Mouse (Mus musculus) ovary, adult 2 months (tissue): Measurements from ENCODE around the gene Gm8220. TPM values are rescaled to one million over a fixed set of nuclear protein-coding genes. Genes with fewer than 3 reads are reported as not detected.

Source experiments
- polyA plus RNA-seq: library from polyadenylated mRNA; depleted of rRNA; stranded (reverse); fragments of >200 nt; gene quantifications from 2 replicates; pipeline ENCODE4 v1.2.3, GENCODE M21; 2012; rRNA removed

The Gm8220 gene
- not detected in 2 replicates for polyA plus RNA-seq

DNA sequence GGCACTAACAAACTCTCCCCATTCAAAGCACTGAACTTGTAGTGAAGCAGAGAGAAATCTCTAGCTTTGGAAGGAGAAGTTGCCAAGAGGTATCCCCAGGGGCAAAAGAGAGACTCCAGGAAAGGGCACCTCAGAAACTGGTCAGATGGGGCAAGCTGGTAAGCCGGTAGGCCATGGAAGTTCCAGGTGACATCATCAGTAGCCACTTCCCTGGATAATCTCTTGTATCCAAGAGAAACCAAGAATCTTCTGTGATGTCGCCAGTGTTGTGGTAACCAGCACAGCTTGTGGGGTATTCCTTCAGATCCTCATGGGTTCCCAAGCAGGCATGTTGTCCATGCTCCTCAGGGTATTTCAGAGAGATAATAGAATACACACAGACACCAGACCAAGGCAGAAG is at the start of gene Gm8220:
Gm8220 (plus strand) TSS at position 301 of the 400 bp plus-strand sequence.

DNA sequence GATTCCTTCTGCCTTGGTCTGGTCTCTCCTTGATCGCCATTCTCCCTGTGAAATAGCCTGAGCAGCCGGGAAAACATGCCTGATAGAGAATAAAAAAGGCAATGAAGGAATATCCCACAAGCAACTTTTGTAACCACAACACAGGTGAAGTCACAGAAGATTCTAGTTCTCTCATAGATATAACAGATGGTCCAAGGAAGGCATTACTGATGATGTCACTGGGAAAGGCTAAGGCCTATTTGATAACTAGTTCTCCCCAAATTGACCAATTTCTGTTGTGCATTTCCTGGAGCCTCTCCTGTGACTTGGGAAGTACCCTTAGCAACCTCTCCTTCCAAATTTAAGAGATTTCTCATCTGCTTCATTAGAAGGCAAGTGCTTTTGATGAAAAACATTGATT is 53.1 kb downstream of the Gm8220 start, which contains the start of gene Gm5930:
Gm5930 (minus strand) TSS at position 101 of the 400 bp plus-strand sequence.

Other genes starting within 250 kb of the Gm8220 start
- gene Ear2, start 182.9 kb upstream of the Gm8220 start, polyA plus RNA-seq: 8.8 and 9.3 TPM in 2 replicates
- gene Gm3327, start 161.7 kb upstream of the Gm8220 start, polyA plus RNA-seq: not detected in 2 replicates
- not detected in 2 replicates for gene Gm8212, start 87.9 kb upstream of the Gm8220 start, polyA plus RNA-seq
- gene 4930503E14Rik, start 72.3 kb upstream of the Gm8220 start, polyA plus RNA-seq: not detected in 2 replicates
- not detected in 2 replicates for gene Gm5930, start 53.0 kb downstream of the Gm8220 start, polyA plus RNA-seq
- gene Gm8229, start 79.8 kb downstream of the Gm8220 start, polyA plus RNA-seq: not detected in 2 replicates
- not detected in 2 replicates for gene Gm3371, start 125.1 kb downstream of the Gm8220 start, polyA plus RNA-seq
- gene Gm8232, start 148.1 kb downstream of the Gm8220 start, polyA plus RNA-seq: not detected in 2 replicates
- gene BC061237, start 206.9 kb downstream of the Gm8220 start, polyA plus RNA-seq: not detected in 2 replicates
- gene Gm17093, start 232.7 kb downstream of the Gm8220 start, polyA plus RNA-seq: not detected in 2 replicates